Mouse (Mus musculus) heart, adult 2 months (tissue): ENCODE measurements around the gene Pitx2. TPM values are rescaled to one million over a fixed set of nuclear protein-coding genes. Genes with fewer than 3 reads are reported as not detected.

ENCODE experiments used
- DNase-seq, 2 experiments: peaks; one replicate each; pipeline ENCODE4 v3.0.0; 2021
- H3K27ac ChIP-seq: fragments of 200-600 bp; 2 replicates; pipeline ENCODE4 v1.8.1; 2022
- H3K27me3 ChIP-seq: fragments of 200-500 bp; 2 replicates; pipeline ENCODE4 v1.6.1; 2012; ENCODE audit warnings: mild to moderate bottlenecking, low read length, inconsistent platforms, mixed read lengths; ENCODE audit not compliant: control insufficient read depth, insufficient read depth
- H3K36me3 ChIP-seq: fragments of 200-500 bp; 2 replicates; pipeline ENCODE4 v1.6.1; 2012; ENCODE audit warnings: low read length, inconsistent platforms; ENCODE audit not compliant: control insufficient read depth, insufficient read depth
- H3K4me1 ChIP-seq: fragments of 200-500 bp; 2 replicates; pipeline ENCODE4 v1.6.1; 2011; ENCODE audit warnings: low read length; ENCODE audit not compliant: control insufficient read depth, insufficient read depth
- H3K4me3 ChIP-seq: fragments of 200-600 bp; 2 replicates; pipeline ENCODE4 v1.8.1; 2022
- H3K79me2 ChIP-seq: fragments of 200-500 bp; replicated peaks from 2 replicates; pipeline ENCODE4 v1.6.1; 2012; ENCODE audit warnings: mild to moderate bottlenecking, inconsistent platforms, low read length, moderate library complexity, mixed read lengths; ENCODE audit not compliant: control insufficient read depth, insufficient read depth
- H3K9ac ChIP-seq: fragments of 200-500 bp; 2 replicates; pipeline ENCODE4 v1.6.1; 2012; ENCODE audit warnings: low read depth, mild to moderate bottlenecking, control low read depth, inconsistent platforms, low read length, mixed read lengths
- CTCF ChIP-seq: fragments of 200-600 bp; IDR thresholded peaks from 2 replicates; pipeline ENCODE4 v1.8.1; 2022; ENCODE audit warnings: antibody characterized with exemption, mild to moderate bottlenecking, moderate library complexity
- EP300 ChIP-seq: fragments of 200-500 bp; IDR thresholded peaks from 2 replicates; pipeline ENCODE4 v1.6.1; 2011; ENCODE audit warnings: low read depth, low read length, control low read depth; ENCODE audit not compliant: insufficient read depth
- POLR2A ChIP-seq: fragments of 200-500 bp; IDR thresholded peaks from 2 replicates; pipeline ENCODE4 v1.6.1; 2011; ENCODE audit warnings: mild to moderate bottlenecking, low read depth, low read length, control low read depth; ENCODE audit not compliant: insufficient read depth
- WGBS: fragments of 180-500 bp; shearing (Covaris S2); methylation state at CpG from one replicate; pipeline ENCODE4 v1.1.7; 2018; 5-methylcytosine and 5-hydroxymethylcytosine counted together
- intact Hi-C: fragments of 180-260 bp; cut with DNase I; formaldehyde crosslinking; loops from one replicate; pipeline ENCODE4 v1.15.1; 2025
- polyA plus RNA-seq: library from polyadenylated mRNA; depleted of rRNA; stranded (reverse); fragments of >200 nt; gene quantifications from 2 replicates; pipeline ENCODE4 v1.2.3, GENCODE M21; 2012
- total RNA-seq, 2 experiments: library from RNA; stranded (reverse); gene quantifications; 2 replicates each; pipeline ENCODE4 v1.2.3; 2021

Pitx2 gene
- total and polyA plus RNA-seq, 3 experiments = 0.30 to 2.7 (median 0.76) TPM

DNA sequence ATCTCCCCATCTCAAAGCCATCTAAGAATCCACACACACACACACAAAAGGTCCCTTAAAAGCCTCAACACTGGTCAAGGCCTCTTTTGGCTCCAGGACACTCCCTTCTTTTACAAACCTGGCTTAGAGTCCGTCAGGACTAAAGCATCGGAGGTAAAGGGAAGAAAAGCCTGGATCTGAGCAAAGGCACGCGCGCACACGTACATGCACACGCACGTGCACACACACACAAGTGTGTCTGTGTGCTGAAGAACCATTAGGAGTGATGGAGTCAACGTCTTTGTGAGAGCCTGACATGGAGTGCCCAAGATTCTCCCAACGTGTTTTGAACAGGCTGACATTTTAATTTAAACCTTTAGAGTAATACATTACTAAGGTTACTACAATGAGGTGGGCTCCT is 8.7 kb downstream of the Pitx2 start:
- no peaks in the 10 kb centered on the region; the same call in 1 of the 2 replicates for H3K4me1 ChIP-seq
- H3K79me2 ChIP-seq = no peaks in the 10 kb centered on the region
- H3K4me3 ChIP-seq = no peak overlapping the region
- intact Hi-C loops = no loop called here
- peaks cover 21% of the 10 kb centered on the region for H3K27me3 ChIP-seq
- TF ChIP-seq CTCF = no peak
- TF ChIP-seq POLR2A = no peak
- no peak for TF ChIP-seq EP300
- no peak overlapping the region for H3K9ac ChIP-seq
- no peak for DNase-seq
- H3K36me3 ChIP-seq = no peaks in the 10 kb centered on the region
- 12% methylated on average over 10 of the region's 10 CpGs for WGBS
- no peak overlapping the region for H3K27ac ChIP-seq

- intact Hi-C loops = no loop called here
Observed at GRCm38 (mm10) chr3:129209266-129209665, 9.6 kb downstream of the Pitx2 start.

DNA sequence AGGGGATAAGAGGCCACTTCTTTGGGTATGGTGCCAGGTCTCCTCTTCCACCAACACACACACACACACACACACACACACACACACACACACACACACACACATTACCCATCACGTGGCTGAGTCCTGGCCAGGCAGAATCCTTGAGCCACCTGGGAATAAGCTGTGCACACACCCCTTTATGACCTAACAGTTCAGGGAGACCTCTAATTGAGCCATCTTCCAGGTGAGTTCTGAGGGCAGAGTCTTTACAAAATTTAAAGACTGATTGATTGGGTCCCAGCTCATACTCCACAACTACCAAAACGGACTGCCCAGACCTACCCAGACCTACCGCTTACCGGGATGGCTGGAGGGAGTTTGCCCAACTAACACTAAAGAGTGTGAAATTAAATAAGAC is 10.1 kb downstream of the Pitx2 start:
- DNase-seq = no peak
- H3K79me2 ChIP-seq = no peaks in the 10 kb centered on the region
- TF ChIP-seq EP300 (no peak), POLR2A (no peak), CTCF (no peak)
- intact Hi-C loops = loop anchor here (10.0 kb wide), 1 partner anchor 1575 kb away; the partner anchor contains the start of gene Neurog2
- 3% methylated on average over 4 of the region's 4 CpGs for WGBS
- H3K4me1 ChIP-seq = no peaks in the 10 kb centered on the region; the same call in none of the 2 replicates
- peaks cover 25% of the 10 kb centered on the region for H3K27me3 ChIP-seq
- H3K36me3 ChIP-seq = no peaks in the 10 kb centered on the region
- H3K4me3 ChIP-seq = no peak overlapping the region
- H3K9ac ChIP-seq = no peak overlapping the region
- H3K27ac ChIP-seq = no peak overlapping the region

More at GRCm38 (mm10) chr3:129209266-129209665, 9.6 kb downstream of the Pitx2 start:
- no peak for DNase-seq
- Histone ChIP-seq H3K79me2 (no peaks in the 10 kb centered on the region), H3K9ac (no peak overlapping the region), H3K27ac (no peak overlapping the region), H3K4me3 (no peak overlapping the region), H3K27me3 (peaks cover 23% of the 10 kb centered on the region), H3K36me3 (no peaks in the 10 kb centered on the region), H3K4me1 (no peaks in the 10 kb centered on the region; the same call in none of the 2 replicates)
- 9% methylated on average over 4 of the region's 4 CpGs for WGBS
- TF ChIP-seq POLR2A (no peak), EP300 (no peak), CTCF (no peak)

- Histone ChIP-seq H3K36me3 (no peaks in the 10 kb centered on the region), H3K27me3 (peaks cover 27% of the 10 kb centered on the region), H3K27ac (no peak overlapping the region), H3K4me1 (no peaks in the 10 kb centered on the region; the same call in none of the 2 replicates), H3K4me3 (no peak overlapping the region), H3K9ac (no peak overlapping the region), H3K79me2 (no peaks in the 10 kb centered on the region)
- DNase-seq = no peak
- WGBS = 9% methylated on average over 7 of the region's 7 CpGs
- TF ChIP-seq EP300 = no peak
- no peak for TF ChIP-seq CTCF
- no peak for TF ChIP-seq POLR2A
- intact Hi-C loops = loop anchor here (10.0 kb wide), 1 partner anchor 1577 kb away; the partner anchor contains the start of gene Neurog2
Observed at GRCm38 (mm10) chr3:129212038-129212645, 12.5 kb downstream of the Pitx2 start.

- intact Hi-C loops = loop anchor here (10.0 kb wide), 1 partner anchor 1578 kb away; the partner anchor contains the start of gene Neurog2
- no peaks in the 10 kb centered on the region for H3K36me3 ChIP-seq
- H3K4me3 ChIP-seq = no peak overlapping the region
- H3K27me3 ChIP-seq = peaks cover 32% of the 10 kb centered on the region
- no peaks in the 10 kb centered on the region; the same call in none of the 2 replicates for H3K4me1 ChIP-seq
- H3K79me2 ChIP-seq = no peaks in the 10 kb centered on the region
- no peak for DNase-seq
- 8% methylated on average over 11 of the region's 11 CpGs for WGBS
- H3K27ac ChIP-seq = no peak overlapping the region
- TF ChIP-seq EP300 (no peak), CTCF (no peak), POLR2A (no peak)
- no peak overlapping the region for H3K9ac ChIP-seq
Observed at GRCm38 (mm10) chr3:129212807-129213206, 13.1 kb downstream of the Pitx2 start.

- H3K4me3 ChIP-seq = peak overlapping the region; percentile 55
- DNase-seq = peak; percentile 75 to 77
- intact Hi-C loops = loop anchor here (10.0 kb wide), 1 partner anchor 1579 kb away; the partner anchor contains the start of gene Neurog2
- H3K36me3 ChIP-seq = no peaks in the 10 kb centered on the region
- no peaks in the 10 kb centered on the region; the same call in none of the 2 replicates for H3K4me1 ChIP-seq
- no peak overlapping the region for H3K27ac ChIP-seq
- no peaks in the 10 kb centered on the region for H3K79me2 ChIP-seq
- peaks cover 36% of the 10 kb centered on the region for H3K27me3 ChIP-seq
- under 1% methylated on average over 39 of the region's 39 CpGs for WGBS
- TF ChIP-seq CTCF (no peak), EP300 (no peak)
- peak overlapping the region; percentile 4; the same call in 1 of the 2 replicates for H3K9ac ChIP-seq
Observed at GRCm38 (mm10) chr3:129213633-129214145, 14.0 kb downstream of the Pitx2 start.
